Mouse (Mus musculus) heart, embryonic 15.5 days (tissue): ENCODE results near the gene Fam168a. TPM values are rescaled to one million over a fixed set of nuclear protein-coding genes. Genes with fewer than 3 reads are reported as not detected.

Experiments
- ATAC-seq: fragments of 200-750 bp; cut with Nextera tagmentation; replicated peaks from 2 replicates; pipeline ENCODE4 v1.8.0; 2017; ENCODE audit warnings: low read depth, moderate TSS enrichment; ENCODE audit not compliant: insufficient number of reproducible peaks, insufficient read depth, low FRiP score
- H3K27ac ChIP-seq: fragments of 300-500 bp; sonication (generic); 2 replicates; pipeline ENCODE4 v1.5.1; 2015; ENCODE audit warnings: mild to moderate bottlenecking, inconsistent platforms
- H3K27me3 ChIP-seq: fragments of 300-500 bp; sonication (generic); 2 replicates; pipeline ENCODE4 v1.6.1; 2015; ENCODE audit warnings: inconsistent platforms
- H3K36me3 ChIP-seq: fragments of 300-500 bp; sonication (generic); 2 replicates; pipeline ENCODE4 v1.6.1; 2015; ENCODE audit warnings: mild to moderate bottlenecking, inconsistent platforms
- H3K4me1 ChIP-seq: fragments of 300-500 bp; sonication (generic); replicated peaks from 2 replicates; pipeline ENCODE4 v1.6.1; 2015; ENCODE audit warnings: inconsistent platforms
- H3K4me2 ChIP-seq: fragments of 300-500 bp; sonication (generic); 2 replicates; pipeline ENCODE4 v1.6.1; 2015; ENCODE audit warnings: inconsistent platforms, mild to moderate bottlenecking, moderate library complexity
- H3K4me3 ChIP-seq: fragments of 300-500 bp; sonication (generic); 2 replicates; pipeline ENCODE4 v1.5.1; 2015; ENCODE audit warnings: mild to moderate bottlenecking, inconsistent platforms
- H3K9ac ChIP-seq: fragments of 300-500 bp; sonication (generic); 2 replicates; pipeline ENCODE4 v1.6.1; 2015; ENCODE audit warnings: mild to moderate bottlenecking, inconsistent platforms
- H3K9me3 ChIP-seq: fragments of 300-500 bp; sonication (generic); replicated peaks from 2 replicates; pipeline ENCODE4 v1.6.1; 2016; ENCODE audit warnings: inconsistent platforms
- WGBS: fragments of 180-500 bp; shearing (Covaris S2); methylation state at CpG from one replicate; pipeline ENCODE4 v1.1.7; 2015; ENCODE audit warnings: mixed read lengths; 5-methylcytosine and 5-hydroxymethylcytosine counted together
- polyA plus RNA-seq: library from polyadenylated mRNA; unstranded; fragments of >200 nt; fragmentation: Nextera tagmentation; extraction: Ambion mirVana; gene quantifications from 2 replicates; pipeline ENCODE4 v1.2.1, GENCODE M21; 2015

Fam168a gene
- polyA plus RNA-seq, 1 experiment from 2014 or later = 28.3 TPM

- no peak for ATAC-seq
- Histone ChIP-seq H3K27me3 (no peaks in the 10 kb centered on the region), H3K27ac (no peak overlapping the region), H3K9ac (no peak overlapping the region), H3K4me3 (no peak overlapping the region), H3K9me3 (no peaks in the 10 kb centered on the region), H3K36me3 (no peaks in the 10 kb centered on the region), H3K4me2 (no peak overlapping the region), H3K4me1 (no peaks in the 10 kb centered on the region)
- 57% methylated on average over 15 of the region's 15 CpGs for WGBS
Observed at GRCm38 (mm10) chr7:100678948-100679880, 27.2 kb upstream of the Fam168a start.

DNA sequence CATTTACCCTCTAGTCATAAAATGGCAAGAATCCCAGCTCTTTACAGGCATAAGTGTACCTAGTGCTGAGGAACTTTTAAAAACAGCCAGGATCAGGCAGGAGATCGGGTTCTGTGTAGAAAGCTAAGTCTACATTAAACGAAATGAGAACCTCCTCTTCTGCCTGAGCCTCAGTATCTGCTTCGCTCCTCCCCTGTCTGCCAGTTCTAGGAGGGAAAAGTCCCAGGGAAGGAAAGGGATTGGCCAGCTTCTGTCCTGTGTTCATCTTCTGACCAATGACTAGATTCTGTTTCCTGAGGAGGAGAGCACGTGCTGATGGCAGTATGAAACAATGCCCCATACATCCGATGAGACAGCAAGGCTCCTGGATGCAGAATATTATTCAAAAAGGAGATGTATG, 25.3 kb upstream of the Fam168a start:
- WGBS = 52% methylated on average over 5 of the region's 5 CpGs
- Histone ChIP-seq H3K4me3 (no peak overlapping the region), H3K4me2 (no peak overlapping the region), H3K27me3 (no peaks in the 10 kb centered on the region), H3K9ac (no peak overlapping the region), H3K36me3 (no peaks in the 10 kb centered on the region), H3K27ac (no peak overlapping the region), H3K9me3 (no peaks in the 10 kb centered on the region), H3K4me1 (no peaks in the 10 kb centered on the region)
- ATAC-seq = no peak

GRCm38 (mm10) chr7:100683241-100683640, 23.2 kb upstream of the Fam168a start:
- no peak for ATAC-seq
- no peaks in the 10 kb centered on the region for H3K36me3 ChIP-seq
- H3K4me2 ChIP-seq = no peak overlapping the region
- H3K27ac ChIP-seq = no peak overlapping the region
- WGBS = 96% methylated on average over 1 of the region's 1 CpGs
- no peaks in the 10 kb centered on the region for H3K4me1 ChIP-seq
- H3K4me3 ChIP-seq = no peak overlapping the region
- no peaks in the 10 kb centered on the region for H3K9me3 ChIP-seq
- no peak overlapping the region for H3K9ac ChIP-seq
- no peaks in the 10 kb centered on the region for H3K27me3 ChIP-seq

GRCm38 (mm10) chr7:100684081-100684480, 22.4 kb upstream of the Fam168a start:
- H3K27me3 ChIP-seq = no peaks in the 10 kb centered on the region
- ATAC-seq = no peak
- H3K9ac ChIP-seq = no peak overlapping the region
- H3K36me3 ChIP-seq = no peaks in the 10 kb centered on the region
- no peak overlapping the region for H3K27ac ChIP-seq
- WGBS = 63% methylated on average over 5 of the region's 5 CpGs
- H3K4me1 ChIP-seq = no peaks in the 10 kb centered on the region
- H3K4me3 ChIP-seq = no peak overlapping the region
- H3K9me3 ChIP-seq = no peaks in the 10 kb centered on the region
- H3K4me2 ChIP-seq = no peak overlapping the region

GRCm38 (mm10) chr7:100684538-100684937, 21.9 kb upstream of the Fam168a start:
- 47% methylated on average over 7 of the region's 7 CpGs for WGBS
- Histone ChIP-seq H3K36me3 (no peaks in the 10 kb centered on the region), H3K4me1 (no peaks in the 10 kb centered on the region), H3K4me2 (no peak overlapping the region), H3K27me3 (no peaks in the 10 kb centered on the region), H3K9ac (no peak overlapping the region), H3K27ac (no peak overlapping the region), H3K4me3 (no peak overlapping the region), H3K9me3 (no peaks in the 10 kb centered on the region)
- ATAC-seq = no peak

DNA sequence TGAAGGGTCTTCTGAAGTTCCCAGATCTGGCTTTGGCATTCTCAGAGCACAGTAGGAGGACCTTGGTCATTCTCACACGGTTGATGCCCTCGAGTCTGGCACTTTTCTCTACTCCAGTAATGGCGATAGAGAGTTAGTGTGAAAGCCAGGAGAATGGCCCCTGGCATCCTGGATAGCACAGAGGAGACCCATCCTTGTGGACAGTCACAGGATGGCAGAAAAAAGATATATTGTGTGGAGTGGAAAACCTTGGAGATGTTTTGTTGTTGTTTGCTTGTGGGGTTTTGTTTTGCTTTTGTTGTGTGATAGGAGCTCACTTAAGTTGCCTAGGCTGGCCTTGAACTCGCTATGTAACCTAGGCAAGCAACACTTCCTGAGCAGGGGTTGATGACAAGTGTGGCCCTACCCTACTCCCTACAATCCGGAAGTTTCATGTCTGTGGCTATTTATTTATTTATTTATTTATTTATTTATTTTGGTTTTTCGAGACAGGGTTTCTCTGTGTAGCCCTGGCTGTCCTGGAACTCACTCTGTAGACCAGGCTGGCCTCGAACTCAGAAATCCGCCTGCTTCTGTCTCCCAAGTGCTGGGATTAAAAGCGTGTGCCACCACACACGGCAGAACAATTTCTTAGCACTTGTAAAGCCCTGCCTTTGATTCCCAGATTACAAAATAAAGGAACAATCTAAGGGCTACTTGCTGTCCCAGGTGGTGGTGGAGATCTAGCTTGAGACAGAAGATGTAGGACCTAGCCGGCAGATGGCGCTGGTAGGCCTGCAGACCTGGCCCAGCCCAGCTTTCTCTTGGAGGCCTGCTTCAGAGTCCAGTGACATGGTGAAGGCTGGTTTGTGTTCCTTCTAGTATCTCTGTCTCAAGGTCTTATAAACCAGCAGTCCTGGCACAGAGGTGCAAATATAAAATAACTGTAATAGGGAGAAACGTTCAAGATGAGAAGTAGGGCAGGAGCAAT, 21.1 kb upstream of the Fam168a start:
- no peaks in the 10 kb centered on the region for H3K27me3 ChIP-seq
- no peak overlapping the region for H3K9ac ChIP-seq
- H3K4me2 ChIP-seq = no peak overlapping the region
- H3K9me3 ChIP-seq = no peaks in the 10 kb centered on the region
- no peak overlapping the region for H3K4me3 ChIP-seq
- H3K36me3 ChIP-seq = no peaks in the 10 kb centered on the region
- H3K27ac ChIP-seq = no peak overlapping the region
- no peaks in the 10 kb centered on the region for H3K4me1 ChIP-seq
- no peak for ATAC-seq
- 38% methylated on average over 13 of the region's 13 CpGs for WGBS

DNA sequence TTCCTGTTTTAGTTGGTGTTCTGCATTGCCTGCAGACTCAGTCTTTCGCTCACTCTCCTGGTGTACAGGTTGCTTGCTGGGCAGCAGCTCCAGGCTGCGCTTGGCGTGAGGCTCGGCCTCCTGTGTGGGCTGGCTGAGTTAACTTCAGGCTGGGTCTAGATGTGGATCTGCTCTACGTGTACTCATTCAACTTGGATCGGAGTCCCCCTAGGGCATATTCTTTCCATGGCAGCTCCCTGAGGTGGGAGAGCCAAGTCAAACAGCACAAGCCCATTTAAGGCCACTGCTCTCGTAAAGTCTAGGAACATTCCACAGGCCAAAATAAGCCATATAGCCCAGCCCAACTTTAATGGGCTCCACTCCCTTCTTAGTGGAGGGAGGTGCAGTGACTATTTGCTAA, 18.0 kb upstream of the Fam168a start:
- Histone ChIP-seq H3K9me3 (no peaks in the 10 kb centered on the region), H3K36me3 (no peaks in the 10 kb centered on the region), H3K27me3 (no peaks in the 10 kb centered on the region), H3K27ac (no peak overlapping the region), H3K4me2 (no peak overlapping the region), H3K4me1 (no peaks in the 10 kb centered on the region), H3K4me3 (no peak overlapping the region), H3K9ac (no peak overlapping the region)
- no peak for ATAC-seq
- 82% methylated on average over 7 of the region's 7 CpGs for WGBS

DNA sequence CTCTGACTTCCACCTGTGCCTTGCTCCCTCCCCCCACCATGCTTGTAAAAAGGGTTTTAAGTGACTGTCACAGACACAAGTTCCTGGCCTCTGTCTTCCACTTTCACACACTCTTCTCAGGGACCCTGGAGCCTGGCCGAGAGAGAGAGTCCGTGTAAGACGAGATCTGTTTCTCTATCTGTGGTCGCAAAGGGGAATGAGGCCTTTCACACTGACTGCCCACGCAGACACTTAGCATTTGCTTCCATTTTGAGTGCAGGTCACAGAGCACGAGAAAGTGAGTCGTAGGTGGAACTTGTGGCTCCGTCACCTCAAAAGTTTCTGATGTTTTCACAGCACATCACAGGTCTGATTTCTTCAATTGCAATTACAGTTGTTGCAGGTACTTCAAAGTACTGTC, 13.2 kb upstream of the Fam168a start:
- 58% methylated on average over 8 of the region's 8 CpGs for WGBS

DNA sequence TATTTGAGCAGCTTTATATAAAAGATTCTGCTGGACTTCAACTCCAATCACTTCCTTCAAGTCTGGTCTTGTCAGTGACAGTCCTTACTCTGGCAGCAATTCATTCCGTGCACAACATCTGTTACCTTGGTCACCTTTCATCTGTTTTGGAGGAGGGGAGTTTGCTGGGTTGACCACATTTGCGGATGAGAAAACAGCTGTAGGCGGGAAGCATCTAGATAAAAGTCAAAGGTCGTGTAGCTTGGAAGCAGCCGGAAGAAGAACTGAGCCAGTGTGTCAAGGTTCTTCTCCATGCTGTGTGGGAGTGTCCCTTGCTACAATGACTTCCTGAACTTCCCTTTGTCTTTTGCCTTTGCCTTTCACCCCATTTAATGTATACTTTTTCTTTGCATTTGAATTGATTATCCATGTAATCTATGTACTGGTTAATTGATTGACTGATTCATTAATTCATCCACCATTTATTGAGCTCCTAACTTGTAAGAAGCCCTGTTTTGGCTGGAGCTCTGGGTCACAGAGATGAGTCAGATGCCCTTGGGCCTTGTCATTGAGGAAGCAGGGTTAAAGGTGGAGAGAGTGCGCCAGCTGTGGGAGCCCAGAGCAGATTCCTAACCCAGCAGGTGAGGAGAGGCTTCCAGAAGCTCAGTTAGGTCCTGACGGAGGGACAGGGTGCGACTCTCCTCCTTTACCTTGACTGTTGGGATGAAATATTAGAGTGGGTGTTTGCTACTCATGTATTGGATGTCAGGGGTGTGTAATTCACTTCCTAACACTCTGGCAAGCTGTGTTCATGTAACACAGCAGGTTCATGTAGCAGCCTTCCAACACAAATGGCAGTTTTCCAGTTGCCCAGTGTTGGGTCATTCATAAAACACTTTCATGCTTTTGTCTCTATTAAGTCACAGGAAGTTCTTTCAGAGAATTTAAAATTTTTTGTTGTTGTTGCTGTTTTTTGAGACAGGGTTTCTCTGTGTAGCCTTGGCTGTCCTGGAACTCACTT, 6.4 kb upstream of the Fam168a start:
- no peak for ATAC-seq
- Histone ChIP-seq H3K27me3 (no peaks in the 10 kb centered on the region), H3K9me3 (no peaks in the 10 kb centered on the region), H3K4me1 (no peaks in the 10 kb centered on the region), H3K36me3 (no peaks in the 10 kb centered on the region), H3K9ac (no peak overlapping the region), H3K27ac (no peak overlapping the region), H3K4me3 (no peak overlapping the region), H3K4me2 (no peak overlapping the region)
- WGBS = 63% methylated on average over 8 of the region's 8 CpGs

More for the DNA sequence above, 13.2 kb upstream of the Fam168a start:
- Histone ChIP-seq H3K4me2 (no peak overlapping the region), H3K36me3 (no peaks in the 10 kb centered on the region), H3K9me3 (no peaks in the 10 kb centered on the region), H3K4me3 (no peak overlapping the region), H3K4me1 (no peaks in the 10 kb centered on the region), H3K9ac (no peak overlapping the region), H3K27ac (no peak overlapping the region), H3K27me3 (no peaks in the 10 kb centered on the region)
- ATAC-seq = no peak

DNA sequence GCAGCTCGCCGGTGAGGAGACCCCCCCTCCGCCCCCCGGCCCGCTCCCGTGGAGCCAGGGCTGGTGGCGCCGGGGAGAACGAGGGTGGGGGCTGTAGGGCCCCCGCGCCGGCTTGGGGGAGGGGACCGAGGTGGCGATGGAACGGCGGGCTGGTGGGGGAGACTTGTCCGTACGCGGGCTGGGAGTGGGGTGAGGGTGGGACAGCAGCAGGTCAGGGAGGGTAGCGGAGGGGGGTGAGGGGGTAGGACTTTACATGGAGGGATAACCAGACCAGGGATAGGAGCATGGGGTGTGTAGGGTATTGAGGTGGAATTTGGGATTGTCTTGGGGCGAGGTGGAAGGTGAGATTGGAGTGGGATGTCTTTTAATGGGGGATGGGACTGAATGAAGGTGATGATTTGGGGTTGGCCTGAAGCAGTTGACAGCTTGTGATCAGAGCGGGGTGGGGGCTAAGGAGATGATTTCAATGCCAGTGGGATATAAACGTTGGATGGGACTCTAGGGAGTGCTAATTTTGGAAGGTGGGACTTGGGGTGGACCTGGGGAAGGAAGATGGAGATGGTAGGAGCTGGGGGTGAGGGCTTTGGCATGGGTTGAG, 547 bp downstream of the Fam168a start:
- H3K4me2 ChIP-seq = peak overlapping the region; percentile 70
- H3K9me3 ChIP-seq = no peaks in the 10 kb centered on the region
- peaks cover 17% of the 10 kb centered on the region for H3K4me1 ChIP-seq
- ATAC-seq = peak; percentile 44
- peak overlapping the region; percentile 99 for H3K4me3 ChIP-seq
- no peaks in the 10 kb centered on the region for H3K36me3 ChIP-seq
- peak overlapping the region; percentile 96 for H3K9ac ChIP-seq
- WGBS = under 1% methylated on average over 23 of the region's 23 CpGs
- peak overlapping the region; percentile 99 for H3K27ac ChIP-seq
- no peaks in the 10 kb centered on the region for H3K27me3 ChIP-seq
